Comparison of ENCODE assay signal across 26 mouse cellular contexts in genomic region chr12:30432861-30433260, GRCm38 (mm10). TPM values are rescaled to one million over a fixed set of nuclear protein-coding genes. Genes with fewer than 3 reads are reported as not detected.
"Had no signal": no experiment of that assay in that cellular context is flagged by ENCODE, and none has a peak within 500 bp of the region (broad histone marks: within the 10 kb centered on the region; RNA-seq: fewer than 3 reads in every experiment).

No protein-coding gene starts in this region.

- H3K27me3 ChIP-seq: heart, embryonic 12.5 days; hindbrain, embryonic 12.5 days; intestine, embryonic 15.5 days; limb, embryonic 12.5 days; liver, embryonic 13.5 days; liver, embryonic 15.5 days had no signal

- H3K27ac ChIP-seq: gastrocnemius, adult 2 months; heart, embryonic 10.5 days; hindbrain, embryonic 10.5 days; hindbrain, embryonic 12.5 days; hindbrain, embryonic 14.5 days; intestine, embryonic 15.5 days; kidney, postnatal 0 days; layer of hippocampus, adult 2 months; left cerebral cortex, adult 2 months; limb, embryonic 10.5 days; limb, embryonic 12.5 days; liver, embryonic 13.5 days; liver, embryonic 15.5 days had no signal

- H3K4me1 ChIP-seq: heart, embryonic 10.5 days; heart, embryonic 12.5 days; hindbrain, embryonic 10.5 days; hindbrain, embryonic 12.5 days; intestine, embryonic 15.5 days; limb, embryonic 10.5 days; limb, embryonic 12.5 days; liver, embryonic 13.5 days; liver, embryonic 15.5 days had no signal

- H3K36me3 ChIP-seq: heart, embryonic 10.5 days; heart, embryonic 12.5 days; hindbrain, embryonic 10.5 days; hindbrain, embryonic 12.5 days; intestine, embryonic 15.5 days; limb, embryonic 10.5 days; limb, embryonic 12.5 days; liver, embryonic 13.5 days; liver, embryonic 15.5 days had no signal

- ATAC-seq: forebrain, embryonic 16.5 days; hindbrain, embryonic 16.5 days; inflammation-experienced regulatory T-cells, adult 6 months; intestine, embryonic 15.5 days; intestine, postnatal 0 days; liver, postnatal 0 days had no signal

- DNase-seq: gastrocnemius, adult 2 months; gastrocnemius, postnatal 10 days; gastrocnemius, postnatal 25 days; heart, adult 18-20 months; heart, postnatal 10 days; heart, postnatal 4 days; liver; liver, embryonic 13.5 days; liver, postnatal 0 days had no signal

- H3K9me3 ChIP-seq: heart, embryonic 10.5 days; heart, embryonic 12.5 days; hindbrain, embryonic 10.5 days; hindbrain, embryonic 12.5 days; intestine, embryonic 15.5 days; limb, embryonic 10.5 days; limb, embryonic 12.5 days; liver, embryonic 13.5 days; liver, embryonic 15.5 days had no signal

- H3K4me3 ChIP-seq: gastrocnemius, adult 2 months; heart, embryonic 10.5 days; heart, embryonic 12.5 days; hindbrain, embryonic 10.5 days; hindbrain, embryonic 12.5 days; intestine, embryonic 15.5 days; layer of hippocampus, adult 2 months; left cerebral cortex, adult 2 months; limb, embryonic 10.5 days; limb, embryonic 12.5 days; liver, embryonic 13.5 days; liver, embryonic 15.5 days had no signal

- H3K4me2 ChIP-seq: heart, embryonic 12.5 days; hindbrain, embryonic 12.5 days; hindbrain, embryonic 14.5 days; intestine, embryonic 15.5 days; limb, embryonic 12.5 days; liver, embryonic 11.5 days; liver, embryonic 13.5 days; liver, embryonic 15.5 days had no signal

- H3K9ac ChIP-seq: heart, embryonic 12.5 days; hindbrain, embryonic 12.5 days; hindbrain, embryonic 14.5 days; intestine, embryonic 15.5 days; limb, embryonic 12.5 days; liver, embryonic 13.5 days; liver, embryonic 15.5 days; liver, postnatal 0 days had no signal

RNA-seq across cellular contexts. Expression of gene Sntg2, which starts 59.7 kb away (rescaled TPM):
- polyA plus RNA-seq: inflammation-experienced regulatory T-cells, adult 6 months had no signal
